Mouse (Mus musculus) right cerebral cortex, postnatal 10 days (tissue): ENCODE measurements around the gene Dclk3.
A peak's percentile ranks its signal among the peaks of the same experiment; 100 is the strongest.

Experiments
- DNase-seq, 2 experiments: peaks; one replicate each; pipeline ENCODE4 v3.0.0; 2021; ENCODE audit warnings: low spot score in 2 of 2

Dclk3 gene

GRCm38 (mm10) chr9:111439836-111440201, 938 bp downstream of the Dclk3 start:
- DNase-seq: peak; percentile 57 to 60

GRCm38 (mm10) chr9:111440446-111440845, 1.6 kb downstream of the Dclk3 start:
- DNase-seq: no peak

GRCm38 (mm10) chr9:111441151-111441550, 2.3 kb downstream of the Dclk3 start:
- no peak for DNase-seq

- no peak for DNase-seq
Measured at GRCm38 (mm10) chr9:111446204-111446603, 7.3 kb downstream of the Dclk3 start.

GRCm38 (mm10) chr9:111448976-111449375, 10.1 kb downstream of the Dclk3 start:
- no peak for DNase-seq

GRCm38 (mm10) chr9:111449880-111450279, 11.0 kb downstream of the Dclk3 start:
- DNase-seq: no peak

GRCm38 (mm10) chr9:111450853-111451404, 12.0 kb downstream of the Dclk3 start:
- peak in 1 of 2 experiments; percentile 46 for DNase-seq

- DNase-seq: no peak
Measured at GRCm38 (mm10) chr9:111453895-111454294, 15.0 kb downstream of the Dclk3 start.

- no peak for DNase-seq
Measured at GRCm38 (mm10) chr9:111457176-111457935, 18.5 kb downstream of the Dclk3 start.

- no peak for DNase-seq
Measured at GRCm38 (mm10) chr9:111457936-111458310, 19.0 kb downstream of the Dclk3 start.

GRCm38 (mm10) chr9:111459466-111459865, 20.6 kb downstream of the Dclk3 start:
- no peak for DNase-seq

- no peak for DNase-seq
Measured at GRCm38 (mm10) chr9:111460201-111460814, 21.4 kb downstream of the Dclk3 start.

GRCm38 (mm10) chr9:111461415-111462103, 22.7 kb downstream of the Dclk3 start:
- no peak for DNase-seq

GRCm38 (mm10) chr9:111465666-111466065, 26.8 kb downstream of the Dclk3 start:
- no peak for DNase-seq

- DNase-seq: no peak
Measured at GRCm38 (mm10) chr9:111473686-111474457, 35.0 kb downstream of the Dclk3 start.

- DNase-seq: no peak
Measured at GRCm38 (mm10) chr9:111474458-111474745, 35.5 kb downstream of the Dclk3 start.

GRCm38 (mm10) chr9:111475281-111475680, 36.4 kb downstream of the Dclk3 start:
- DNase-seq: no peak

- no peak for DNase-seq
Measured at GRCm38 (mm10) chr9:111475973-111476372, 37.1 kb downstream of the Dclk3 start.

- DNase-seq: no peak
Measured at GRCm38 (mm10) chr9:111476479-111477016, 37.7 kb downstream of the Dclk3 start.

GRCm38 (mm10) chr9:111478853-111479490, 40.1 kb downstream of the Dclk3 start:
- DNase-seq: no peak

GRCm38 (mm10) chr9:111481011-111481410, 42.1 kb downstream of the Dclk3 start:
- DNase-seq: no peak
